Mouse (Mus musculus) B cell, adult 2 months (primary cell): ENCODE measurements around the gene Pex5l.

Source experiments
- DNase-seq, 2 experiments: peaks; one replicate each; pipeline ENCODE4 v3.0.0; 2022

The Pex5l gene

GRCm38 (mm10) chr3:33142901-33143461 lies at the start of gene Pex5l:
TSS of gene Pex5l (minus strand) at chr3:33143247.
- no peak for DNase-seq

- DNase-seq, result no peak
Observed at GRCm38 (mm10) chr3:33165186-33165585, 22.1 kb upstream of the Pex5l start.

GRCm38 (mm10) chr3:33163821-33164220 lies 20.8 kb upstream of the Pex5l start:
- no peak for DNase-seq

- no peak for DNase-seq
Observed at GRCm38 (mm10) chr3:33143592-33143991, 545 bp upstream of the Pex5l start.

DNA sequence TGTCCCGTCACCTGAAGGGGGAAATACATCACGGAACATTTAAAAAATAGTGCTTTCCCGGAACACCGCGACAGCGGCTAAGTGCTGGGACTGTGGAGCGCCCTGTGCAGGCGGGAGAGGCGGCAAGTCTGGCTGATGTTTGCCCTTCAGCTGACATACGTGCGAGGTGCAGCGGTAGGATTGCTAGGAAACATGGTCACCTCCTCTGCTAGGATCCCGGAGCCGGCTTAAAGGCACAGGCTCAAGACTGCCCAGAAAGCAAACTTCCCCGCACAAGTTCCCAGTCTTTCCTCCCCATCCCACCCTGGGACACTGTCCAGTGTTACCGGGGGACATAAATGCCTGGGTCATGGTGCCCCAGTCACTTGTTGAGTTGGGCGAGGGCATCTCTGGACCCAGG lies 649 bp downstream of the Pex5l start:
- no peak for DNase-seq

DNA sequence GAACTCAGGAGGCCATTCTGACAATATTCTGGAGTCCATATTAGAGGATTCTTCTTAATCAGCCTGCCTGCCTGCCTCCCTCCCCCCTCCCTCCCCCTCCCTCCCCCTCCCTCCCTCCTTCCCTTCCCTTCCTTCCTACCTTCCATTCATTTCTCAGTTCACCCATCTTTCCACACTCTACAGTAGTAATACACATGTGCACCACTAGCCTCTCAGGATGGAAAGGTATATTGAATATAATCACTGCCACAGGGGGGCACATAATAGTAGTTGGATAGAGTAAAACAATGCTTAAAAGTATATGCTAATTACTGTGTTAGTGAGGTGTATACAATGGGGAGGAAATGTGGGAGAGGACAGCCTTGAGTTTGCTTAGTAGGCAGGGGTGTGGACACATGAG lies 13.1 kb downstream of the Pex5l start:
- no peak for DNase-seq

DNA sequence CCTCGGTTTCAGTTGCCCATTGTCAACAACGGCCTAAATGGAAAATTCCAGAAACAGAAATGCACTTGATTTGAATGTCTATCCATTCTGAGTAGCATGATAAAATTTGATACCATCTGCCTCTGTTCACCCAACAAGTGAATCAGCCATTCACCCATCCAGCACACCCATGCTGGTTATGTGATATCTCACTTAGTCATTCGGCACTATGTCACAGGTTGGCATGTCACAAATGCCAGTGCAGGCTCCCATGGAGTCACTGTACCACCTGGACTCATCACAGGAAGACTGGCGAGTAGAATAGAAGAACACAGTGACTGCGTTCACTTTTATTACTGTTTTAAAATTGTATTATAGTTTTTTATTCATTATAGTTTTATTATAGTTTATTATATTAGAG lies 18.3 kb downstream of the Pex5l start:
- no peak for DNase-seq

- DNase-seq, result no peak
Observed at GRCm38 (mm10) chr3:33105785-33106184, 37.3 kb downstream of the Pex5l start.

- DNase-seq, result no peak
Observed at GRCm38 (mm10) chr3:33103501-33103900, 39.5 kb downstream of the Pex5l start.

DNA sequence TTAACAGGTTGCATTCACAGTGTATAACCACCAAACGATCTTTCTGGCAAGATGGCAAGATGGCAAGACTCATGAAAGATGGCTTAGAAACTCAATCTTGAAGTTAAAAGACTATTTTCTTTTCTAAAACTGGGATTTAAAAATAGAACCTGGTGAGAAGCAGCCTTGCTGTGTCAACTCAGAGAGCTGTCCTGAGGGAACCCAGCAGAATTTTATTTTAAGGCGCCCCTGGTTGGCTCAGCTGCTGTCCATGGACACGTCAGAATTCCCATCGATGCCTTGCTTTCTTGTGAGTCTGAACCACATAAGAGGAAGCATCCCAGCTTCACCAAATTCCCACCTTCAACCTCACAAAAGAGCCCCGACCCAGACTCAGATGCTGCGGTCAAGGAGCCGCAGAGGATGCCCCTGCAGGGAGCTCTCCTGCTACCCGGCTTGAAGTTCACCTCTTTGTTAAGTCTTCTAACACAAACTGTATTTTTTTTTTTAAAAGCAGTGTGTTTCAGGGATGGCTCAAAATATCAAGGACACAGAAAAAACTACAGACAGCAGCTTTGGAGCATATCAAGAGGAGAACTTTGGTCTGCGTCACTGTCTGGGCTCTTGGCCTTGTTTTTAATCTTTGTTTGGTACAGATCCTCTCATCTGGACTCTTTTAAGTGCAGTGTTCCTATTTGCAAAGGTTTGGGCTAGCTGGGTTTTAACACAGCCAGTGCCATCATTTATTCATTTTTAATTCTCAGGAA lies 44.3 kb downstream of the Pex5l start:
- no peak for DNase-seq

GRCm38 (mm10) chr3:33093646-33094045 lies 49.4 kb downstream of the Pex5l start:
- no peak for DNase-seq

DNA sequence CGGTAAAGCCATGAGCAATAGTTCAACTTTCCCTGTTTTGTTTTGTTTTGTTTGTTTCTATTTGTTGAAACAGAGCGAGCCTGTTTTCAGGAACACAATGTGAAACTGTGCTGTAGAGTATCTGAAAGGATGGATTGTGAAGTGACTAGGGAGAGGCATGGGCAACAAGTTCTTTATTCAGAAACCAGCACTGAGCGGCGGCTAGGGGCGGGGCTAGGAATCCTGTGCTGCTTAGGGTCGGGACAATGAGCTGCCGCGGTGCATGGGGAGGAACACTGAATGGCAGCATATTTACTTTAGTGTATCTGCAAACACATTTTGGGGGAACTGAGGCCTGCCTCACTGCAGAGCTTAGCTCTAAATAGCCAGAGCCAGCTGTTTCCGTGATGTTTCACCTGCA lies 53.0 kb downstream of the Pex5l start:
- no peak for DNase-seq

GRCm38 (mm10) chr3:33089470-33089869 lies 53.6 kb downstream of the Pex5l start:
- DNase-seq, result no peak

GRCm38 (mm10) chr3:33088276-33088675 lies 54.8 kb downstream of the Pex5l start:
- no peak for DNase-seq

DNA sequence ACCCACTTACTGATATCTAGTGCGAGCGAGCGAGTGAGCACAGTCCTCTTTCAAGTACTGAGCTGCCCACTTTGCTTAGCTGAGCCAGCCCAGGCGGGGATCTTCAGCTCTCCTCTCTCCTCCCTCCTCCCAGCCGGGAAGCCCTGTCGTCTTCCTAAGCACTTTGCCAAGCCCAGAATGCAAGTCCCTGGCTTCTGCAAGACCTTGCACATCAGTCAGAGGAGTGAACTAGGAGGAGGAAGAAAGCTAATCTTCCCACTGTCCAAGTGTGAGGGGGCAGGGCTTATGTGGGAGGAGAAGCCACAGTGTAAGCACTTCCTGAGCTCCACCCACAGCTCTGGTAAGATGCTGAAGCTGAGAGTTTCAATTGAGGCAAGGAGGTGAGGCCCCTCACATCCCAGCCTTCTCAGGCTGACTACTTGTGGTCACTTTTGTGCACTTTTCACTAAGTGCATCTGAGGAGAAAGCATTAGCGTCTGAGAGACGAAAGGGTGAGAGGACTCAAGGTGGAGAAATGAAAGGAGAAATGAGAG lies 60.2 kb downstream of the Pex5l start:
- DNase-seq, result no peak

GRCm38 (mm10) chr3:33081793-33082192 lies 61.3 kb downstream of the Pex5l start:
- DNase-seq, result no peak

DNA sequence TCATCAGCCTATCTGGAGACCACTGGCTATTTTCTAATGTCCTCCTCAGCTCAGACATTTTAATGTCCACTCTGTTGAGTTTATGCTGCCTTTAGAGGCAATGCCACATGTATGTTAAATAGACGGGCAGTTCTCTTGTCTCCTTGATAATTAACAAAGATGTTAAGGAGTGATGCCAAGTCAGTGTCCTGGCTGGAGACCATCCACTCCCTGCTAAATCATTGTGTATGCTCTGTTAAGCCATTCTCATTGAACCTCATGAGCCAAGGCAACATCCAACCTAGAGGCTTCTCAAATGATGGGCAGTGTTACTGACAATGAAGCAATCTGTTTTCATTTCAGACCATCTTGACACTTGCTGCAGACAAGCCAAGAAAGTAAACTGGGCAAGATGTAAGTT lies 63.4 kb downstream of the Pex5l start:
- no peak for DNase-seq

DNA sequence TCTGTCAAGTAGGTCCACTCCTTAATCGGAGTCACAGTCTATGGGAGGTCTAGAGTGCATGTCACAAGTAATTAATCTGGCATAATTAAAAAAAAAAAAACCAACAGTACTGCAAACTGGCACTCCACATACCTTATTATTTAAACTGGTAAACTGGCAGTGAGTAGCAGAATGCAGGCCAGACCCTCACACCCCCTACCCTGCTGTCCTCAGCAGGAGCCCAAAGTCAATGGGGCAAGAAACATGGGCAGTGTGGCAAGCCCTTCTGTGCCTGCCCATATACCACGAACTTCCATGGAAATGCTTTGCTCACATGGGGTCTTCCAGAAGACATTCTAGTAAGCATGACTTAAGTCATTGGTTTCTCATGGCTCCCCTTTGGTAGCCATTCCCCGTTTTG lies 63.9 kb downstream of the Pex5l start:
- no peak for DNase-seq

- DNase-seq, result no peak
Observed at GRCm38 (mm10) chr3:33075696-33076095, 67.4 kb downstream of the Pex5l start.

DNA sequence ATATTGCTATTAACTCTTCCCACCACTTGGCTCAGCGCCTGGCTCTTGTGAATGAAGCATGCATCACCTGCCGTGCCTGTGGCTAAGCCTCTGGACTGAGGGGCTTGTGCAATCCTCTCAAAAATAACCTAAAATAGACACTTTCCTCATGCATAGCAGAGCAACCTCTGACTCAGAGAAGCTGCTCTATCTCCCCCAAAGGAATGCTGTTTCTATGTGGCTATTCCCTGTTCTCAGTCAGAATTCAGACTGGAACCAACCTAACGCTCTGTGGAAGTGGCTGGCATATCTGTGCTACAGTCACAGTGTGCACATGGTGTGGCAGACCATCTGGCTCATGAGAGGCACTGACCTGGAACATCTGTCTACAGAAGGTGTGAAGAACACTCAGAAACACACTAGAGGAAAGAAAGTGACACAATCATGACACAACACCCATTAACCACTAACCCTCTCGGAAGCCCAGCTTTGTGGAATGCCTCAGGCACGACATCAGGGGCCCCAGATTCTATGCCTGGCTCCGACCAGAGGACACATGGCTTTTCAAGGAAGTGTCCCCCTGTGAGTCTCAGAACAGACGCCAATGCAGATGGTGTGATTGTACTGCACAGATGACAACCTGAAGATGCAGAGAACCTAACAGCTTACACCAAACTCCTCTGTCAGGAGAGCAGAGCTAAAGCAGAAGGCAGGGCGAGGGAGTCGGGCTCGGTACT lies 68.6 kb downstream of the Pex5l start:
- no peak for DNase-seq

DNA sequence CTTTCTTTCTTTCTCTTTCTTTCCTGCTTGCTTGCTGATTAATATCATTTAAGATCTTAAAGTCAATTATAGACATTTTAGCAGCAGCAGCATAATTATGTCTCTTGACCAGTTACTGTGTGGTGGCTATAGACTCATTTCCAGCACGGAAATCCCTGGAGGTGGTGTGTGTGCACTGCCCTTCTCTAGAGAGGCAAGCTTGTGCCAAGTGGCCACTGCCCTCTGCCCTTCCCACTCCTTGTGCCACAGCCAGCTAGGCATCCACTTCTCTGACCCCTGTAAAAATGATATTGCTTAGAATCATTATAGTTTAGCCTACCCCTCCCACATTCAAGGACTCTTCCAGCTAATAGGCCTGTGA lies 69.2 kb downstream of the Pex5l start:
- no peak for DNase-seq

GRCm38 (mm10) chr3:33070771-33071170 lies 72.3 kb downstream of the Pex5l start:
- no peak for DNase-seq

DNA sequence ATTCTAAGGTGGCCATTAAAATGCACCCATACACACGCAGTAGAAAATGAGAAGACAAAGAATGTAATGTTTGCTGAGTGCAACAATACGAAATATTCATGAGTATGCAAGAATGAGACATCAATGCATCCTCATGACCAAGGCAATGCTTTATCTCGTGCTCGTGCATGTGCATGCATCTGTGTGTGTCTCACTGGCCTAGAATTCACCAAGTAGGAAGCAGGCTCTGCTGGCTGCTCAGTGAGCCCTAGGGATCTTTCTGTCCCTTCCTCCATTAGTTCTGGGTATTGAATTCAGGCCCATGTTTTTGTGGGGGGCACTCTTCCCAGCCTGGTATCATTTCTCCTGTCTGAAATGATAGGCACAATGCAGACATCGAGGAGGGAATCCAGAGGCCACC lies 74.9 kb downstream of the Pex5l start:
- no peak for DNase-seq

DNA sequence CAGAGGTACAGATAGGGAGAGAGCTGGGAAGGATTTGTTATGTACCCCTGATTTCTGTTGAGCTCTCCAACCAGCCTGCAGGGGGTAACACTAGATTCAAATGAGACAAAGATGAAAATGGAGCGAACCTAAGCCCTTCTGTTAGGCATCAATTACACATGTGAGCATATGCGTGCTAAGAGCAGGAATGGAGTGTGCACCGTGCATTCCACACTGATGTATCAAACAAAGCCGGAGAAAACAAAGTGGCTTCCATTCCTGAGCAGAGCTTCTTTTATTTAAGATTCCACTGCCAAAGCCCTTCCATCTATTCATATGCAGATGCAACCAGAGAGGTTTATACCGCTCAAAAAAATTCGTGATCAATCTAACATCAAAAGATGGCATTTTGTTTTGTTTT lies 79.5 kb downstream of the Pex5l start:
- no peak for DNase-seq
